Mouse (Mus musculus) cerebellum, postnatal 36 days (tissue): ENCODE measurements at regions not wholly inside any gene's neighbourhood (a gene's known extent, or its start where the extent isn't known, plus 50 kb on each side); places are given as distances from the start of the nearest gene placed in this dataset.
A peak's percentile ranks its signal among the peaks of the same experiment; 100 is the strongest.

Source experiments
- DNase-seq, 2 experiments: peaks; one replicate each; pipeline ENCODE4 v3.0.0; 2021 to 2022; ENCODE audit warnings: mixed read lengths in 2 of 2

DNA sequence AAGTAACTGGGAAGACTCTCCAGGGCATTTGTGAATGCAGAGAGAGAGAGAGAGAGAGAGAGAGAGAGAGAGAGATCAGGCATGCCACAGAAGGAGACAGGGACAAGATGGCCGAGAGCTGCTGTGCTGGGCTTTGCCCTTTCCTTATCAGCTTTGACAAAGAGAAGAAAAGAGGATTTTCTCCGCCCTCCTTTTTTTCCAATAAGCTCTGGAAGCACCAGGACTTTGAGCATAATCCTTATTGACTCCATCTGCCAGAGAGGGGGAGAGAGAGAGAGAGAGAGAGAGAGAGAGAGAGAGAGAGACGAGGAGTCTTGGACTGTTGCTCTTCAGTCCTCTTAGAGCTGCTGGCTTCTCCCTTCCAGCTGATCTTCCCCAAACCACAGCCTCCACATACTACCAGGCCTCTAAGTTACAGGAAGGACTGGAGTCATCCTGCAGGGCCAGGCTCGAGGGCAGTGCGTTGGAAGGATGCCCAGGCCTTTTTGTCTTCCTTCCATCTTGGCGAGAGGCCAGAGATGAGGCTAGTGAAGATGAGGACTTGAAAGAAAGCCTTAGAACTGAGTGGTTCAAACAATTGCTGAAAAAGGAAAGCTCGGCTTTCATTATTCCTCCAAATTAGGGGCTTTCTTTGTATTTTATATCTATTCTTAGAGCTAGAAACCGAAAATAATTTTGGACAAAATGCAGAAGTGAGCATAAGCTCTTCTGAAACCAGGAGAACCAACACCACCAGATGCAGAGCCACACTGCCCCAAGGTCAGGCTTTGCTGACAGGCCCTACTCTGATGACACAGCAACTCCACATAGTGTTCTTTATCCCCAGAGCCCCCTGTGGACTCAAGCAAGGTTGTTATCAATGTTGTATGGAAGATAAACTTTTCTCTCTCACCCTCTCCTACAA lies 59.3 kb upstream of the Kcnd3 start:
- DNase-seq = peak; percentile 64 to 68
